In genomic region chr4:141932785-141933574, GRCm38 (mm10) we compare ENCODE assay signal across 13 mouse cellular contexts. TPM values are rescaled to one million over a fixed set of nuclear protein-coding genes. Genes with fewer than 3 reads are reported as not detected.
DNase-seq lines count a peak whose midpoint lies in the region; ATAC-seq and TF ChIP-seq lines count a peak whose summit lies in the region.
"Had no signal": no experiment of that assay in that cellular context is flagged by ENCODE, and none has a peak within 500 bp of the region (broad histone marks: within the 10 kb centered on the region; RNA-seq: fewer than 3 reads in every experiment).

No protein-coding gene starts in this region.

- H3K9me3 ChIP-seq in neural tube, embryonic 13.5 days: no peaks in the 10 kb centered on the region
- no peaks in the 10 kb centered on the region for H3K9me3 ChIP-seq in forebrain, embryonic 16.5 days (ENCODE audit: control insufficient read depth, low read length)
- no peaks in the 10 kb centered on the region for H3K9me3 ChIP-seq in limb, embryonic 13.5 days
- no peaks in the 10 kb centered on the region for H3K9me3 ChIP-seq in midbrain, postnatal 0 days (ENCODE audit: low read length)
- H3K9me3 ChIP-seq: limb, embryonic 15.5 days had no signal

- no peaks in the 10 kb centered on the region for H3K27me3 ChIP-seq in neural tube, embryonic 13.5 days
- H3K27me3 ChIP-seq in forebrain, embryonic 16.5 days (replicated peaks; ENCODE audit: control insufficient read depth, insufficient read depth, low read length): no peaks in the 10 kb centered on the region
- H3K27me3 ChIP-seq in limb, embryonic 13.5 days: no peaks in the 10 kb centered on the region
- H3K27me3 ChIP-seq in midbrain, postnatal 0 days (ENCODE audit: insufficient read depth, low read length): no peaks in the 10 kb centered on the region
- H3K27me3 ChIP-seq: limb, embryonic 15.5 days had no signal

- no peak for TF ChIP-seq CTCF in midbrain, postnatal 0 days (IDR thresholded peaks at IDR 0.05)

- ATAC-seq in neural tube, embryonic 13.5 days (ENCODE audit: low read depth): peak; percentile 65
- ATAC-seq in forebrain, embryonic 16.5 days: peak; percentile 50; the same call in 1 of the 2 replicates
- ATAC-seq in limb, embryonic 13.5 days (ENCODE audit: low FRiP score, low read depth): peak; percentile 66; the same call in 1 of the 2 replicates
- peak; percentile 70 for ATAC-seq in midbrain, postnatal 0 days (ENCODE audit: low FRiP score)

- 64% methylated on average over 14 of the region's 14 CpGs for WGBS in neural tube, embryonic 13.5 days
- 48% methylated on average over 14 of the region's 14 CpGs for WGBS in forebrain, embryonic 16.5 days
- WGBS in limb, embryonic 13.5 days: 74% methylated on average over 13 of the region's 14 CpGs
- WGBS in midbrain, postnatal 0 days: 32% methylated on average over 13 of the region's 14 CpGs

- H3K4me2 ChIP-seq in neural tube, embryonic 13.5 days: no peak overlapping the region
- H3K4me2 ChIP-seq in forebrain, embryonic 16.5 days (ENCODE audit: low read length): no peak overlapping the region
- H3K4me2 ChIP-seq in limb, embryonic 13.5 days (replicated peaks): no peak overlapping the region
- 0 out of 2 replicates have a peak overlapping the region, but pooled peaks have one; percentile 2 for H3K4me2 ChIP-seq in midbrain, postnatal 0 days (ENCODE audit: low read depth, low read length, poor library complexity, severe bottlenecking)
- H3K4me2 ChIP-seq: limb, embryonic 15.5 days had no signal

- no peak overlapping the region for H3K4me3 ChIP-seq in neural tube, embryonic 13.5 days
- no peak overlapping the region for H3K4me3 ChIP-seq in forebrain, embryonic 16.5 days (replicated peaks; ENCODE audit: low read length)
- H3K4me3 ChIP-seq in limb, embryonic 13.5 days: no peak overlapping the region
- H3K4me3 ChIP-seq in midbrain, postnatal 0 days (ENCODE audit: low read depth, low read length): no peak overlapping the region
- H3K4me3 ChIP-seq: limb, embryonic 15.5 days had no signal

- H3K27ac ChIP-seq in neural tube, embryonic 13.5 days (replicated peaks): no peak overlapping the region
- H3K27ac ChIP-seq in forebrain, embryonic 16.5 days (ENCODE audit: low read length): no peak overlapping the region
- H3K27ac ChIP-seq in limb, embryonic 13.5 days: no peak overlapping the region
- H3K27ac ChIP-seq in midbrain, postnatal 0 days (ENCODE audit: low read depth, low read length): peak overlapping the region; percentile 27; the same call in 1 of the 2 replicates
- H3K27ac ChIP-seq: limb, embryonic 15.5 days had no signal

- peaks cover 13% of the 10 kb centered on the region for H3K4me1 ChIP-seq in neural tube, embryonic 13.5 days (replicated peaks)
- peaks cover 4% of the 10 kb centered on the region for H3K4me1 ChIP-seq in forebrain, embryonic 16.5 days (replicated peaks; ENCODE audit: control insufficient read depth, insufficient read depth, low read length)
- H3K4me1 ChIP-seq in limb, embryonic 13.5 days: peaks cover 12% of the 10 kb centered on the region
- no peaks in the 10 kb centered on the region for H3K4me1 ChIP-seq in midbrain, postnatal 0 days (ENCODE audit: insufficient read depth, low read length)

- no peaks in the 10 kb centered on the region for H3K36me3 ChIP-seq in neural tube, embryonic 13.5 days
- no peaks in the 10 kb centered on the region for H3K36me3 ChIP-seq in forebrain, embryonic 16.5 days (ENCODE audit: control insufficient read depth, insufficient read depth)
- no peaks in the 10 kb centered on the region for H3K36me3 ChIP-seq in limb, embryonic 13.5 days
- H3K36me3 ChIP-seq in midbrain, postnatal 0 days (ENCODE audit: insufficient read depth, low read length): no peaks in the 10 kb centered on the region
- H3K36me3 ChIP-seq: limb, embryonic 15.5 days had no signal

- H3K9ac ChIP-seq in neural tube, embryonic 13.5 days: no peak overlapping the region
- H3K9ac ChIP-seq in forebrain, embryonic 16.5 days (replicated peaks; ENCODE audit: low read depth, low read length): no peak overlapping the region
- H3K9ac ChIP-seq in limb, embryonic 13.5 days: no peak overlapping the region
- no peak overlapping the region for H3K9ac ChIP-seq in midbrain, postnatal 0 days (replicated peaks; ENCODE audit: low read length, poor library complexity, severe bottlenecking)
- H3K9ac ChIP-seq: limb, embryonic 15.5 days had no signal

- no peak for DNase-seq in neural tube, embryonic 10.5 days (ENCODE audit: extremely low spot score, low spot score)
- DNase-seq in midbrain, postnatal 0 days (ENCODE audit: low spot score): peak; percentile 62
- no peak for DNase-seq in cerebellum, postnatal 14 days
- DNase-seq in urinary bladder, postnatal 14 days (ENCODE audit: low spot score): no peak
- DNase-seq in right cerebral cortex, postnatal 10 days (ENCODE audit: low spot score in 2 of 2): no peak
- DNase-seq: adrenal gland, postnatal 25 days; cerebellum, adult 18-20 months; gastrocnemius, postnatal 10 days; kidney, adult 18-20 months had no signal

RNA-seq across cellular contexts. Expression of gene Efhd2, which starts 58.3 kb away (rescaled TPM):
- 65.7 and 67.1 TPM in 2 replicates for polyA plus RNA-seq in neural tube, embryonic 13.5 days (2015; fragmentation: Nextera tagmentation; extraction: Ambion mirVana)
- 69.9 and 76.8 TPM in 2 replicates for polyA plus RNA-seq in forebrain, embryonic 16.5 days (2015; fragmentation: Nextera tagmentation; extraction: Ambion mirVana)
- 56.9 and 58.7 TPM in 2 replicates for polyA plus RNA-seq in limb, embryonic 13.5 days (2015; fragmentation: Nextera tagmentation; extraction: Ambion mirVana)
- total RNA-seq in midbrain, postnatal 0 days (2014; rRNA removed): 38.8 TPM in 2 replicates
- 49.0 and 54.8 TPM in 2 replicates for polyA plus RNA-seq in midbrain, postnatal 0 days (2015; fragmentation: Nextera tagmentation; extraction: Ambion mirVana)
